8 mouse cellular contexts compared by ENCODE assay signal in the genomic region with DNA sequence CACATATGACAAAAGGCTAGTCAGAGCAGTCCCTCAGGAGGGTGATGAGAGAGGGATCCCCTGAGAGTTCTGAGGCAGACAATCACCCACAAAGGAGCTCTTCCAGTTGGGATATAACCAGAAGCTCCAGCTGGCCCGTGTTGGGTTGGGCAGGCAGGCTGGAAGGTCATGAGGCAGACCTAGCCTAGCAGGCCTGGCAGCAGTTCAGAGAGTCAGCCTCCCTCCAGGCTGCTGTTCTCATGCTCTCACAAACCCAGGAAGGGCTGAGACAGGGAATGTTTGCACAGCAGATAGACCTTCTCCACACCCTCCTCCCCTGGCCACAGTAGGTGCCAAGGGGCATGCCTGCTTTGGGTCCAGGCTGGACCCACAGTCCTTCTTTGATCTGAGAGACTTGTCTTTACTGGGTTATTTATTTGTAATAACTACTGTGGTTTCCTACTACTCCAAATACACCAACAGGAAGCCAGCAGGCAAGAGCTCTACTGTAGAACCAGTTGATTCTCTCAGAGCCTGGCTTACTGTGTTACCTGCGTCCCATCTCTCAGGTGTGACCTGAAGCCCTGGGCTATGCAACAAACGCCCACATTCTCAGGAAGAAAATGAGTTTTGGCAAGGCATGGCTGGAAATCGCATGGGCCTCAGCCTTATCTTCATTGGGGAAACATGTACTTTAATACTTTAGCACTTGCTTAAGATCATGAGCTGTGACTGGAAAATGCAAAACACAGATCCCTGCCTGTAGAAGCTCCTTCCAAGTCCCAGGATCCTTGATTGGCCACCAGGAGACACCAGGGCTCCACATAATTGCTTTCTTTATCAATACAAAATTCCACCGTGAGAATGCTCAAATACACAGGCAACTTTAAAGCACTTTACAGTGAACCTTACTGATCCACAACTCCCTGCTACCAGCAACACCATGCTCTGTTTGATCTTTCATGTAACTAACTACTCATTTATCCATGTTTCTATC.
DNase-seq lines count a peak whose midpoint lies in the region; ATAC-seq and TF ChIP-seq lines count a peak whose summit lies in the region.

No protein-coding gene starts in this region.

- no peaks in the 10 kb centered on the region for H3K36me3 ChIP-seq in intestine, postnatal 0 days (ENCODE audit: control insufficient read depth, insufficient read depth)

- DNase-seq in adrenal gland, postnatal 14 days, result peak; percentile 62
- DNase-seq in cerebellum, postnatal 36 days, result peak; percentile 57 to 58
- peak; percentile 62 to 88 for DNase-seq in lung, postnatal 4 days
- DNase-seq in thymus, postnatal 10 days (ENCODE audit: low spot score in 2 of 2), result no peak
- no peak for DNase-seq in spleen, adult 12 weeks (ENCODE audit: low spot score)
- no peak for DNase-seq in T-cell, adult 2 months (ENCODE audit: low spot score)

- ATAC-seq in intestine, postnatal 0 days, result peak; percentile 48
- ATAC-seq in erythroid progenitor cell, adult 5-6 weeks (replicated peaks; ENCODE audit: low FRiP score, poor library complexity, severe bottlenecking), result no peak; the same call in 1 of the 2 replicates

- no peak overlapping the region for H3K4me2 ChIP-seq in intestine, postnatal 0 days (replicated peaks; ENCODE audit: low read depth)

- peak; percentile 65 for TF ChIP-seq CTCF in intestine, postnatal 0 days (IDR thresholded peaks at IDR 0.05; ENCODE audit: low read depth)

- WGBS in intestine, postnatal 0 days, result 40% methylated on average over 5 of the region's 5 CpGs

- H3K4me3 ChIP-seq in intestine, postnatal 0 days (ENCODE audit: low read depth, low read length), result no peak overlapping the region

- no peak overlapping the region; the same call in 1 of the 2 replicates for H3K9ac ChIP-seq in intestine, postnatal 0 days (ENCODE audit: low read depth, low read length)

- H3K27ac ChIP-seq in intestine, postnatal 0 days (ENCODE audit: low read depth, low read length), result peak overlapping the region; percentile 62

- H3K27me3 ChIP-seq in intestine, postnatal 0 days (replicated peaks; ENCODE audit: control insufficient read depth, insufficient read depth, low read length), result no peaks in the 10 kb centered on the region

- no peaks in the 10 kb centered on the region for H3K9me3 ChIP-seq in intestine, postnatal 0 days (ENCODE audit: control insufficient read depth)

- peaks cover 8% of the 10 kb centered on the region for H3K4me1 ChIP-seq in intestine, postnatal 0 days (replicated peaks; ENCODE audit: control insufficient read depth, insufficient read depth, low read length)

Comparison
In these comparisons a context has a peak if more than half of its experiments do, and no peak if none do; other contexts are left out.
1. DNase-seq: peak in adrenal gland, postnatal 14 days (single experiment), cerebellum, postnatal 36 days (2 of 2) and lung, postnatal 4 days (2 of 2); none in thymus, postnatal 10 days (0 of 2), spleen, adult 12 weeks (single experiment) and T-cell, adult 2 months (single experiment).